Mouse (Mus musculus) adrenal gland (tissue): ENCODE results near the gene Als2cr12.
"Not testable (repeated sequence)": the region's sequence is repeated elsewhere in the genome, so short reads cannot be mapped to it uniquely, and the experiment has no call there.

Experiments used
- intact Hi-C: fragments of 180-260 bp; cut with DNase I; formaldehyde crosslinking; loops from one replicate; pipeline ENCODE4 v1.15.1; 2025

Als2cr12 gene

GRCm38 (mm10) chr1:58719356-58719945, 23.7 kb upstream of the Als2cr12 start:
- intact Hi-C loops, result no loop called here

DNA sequence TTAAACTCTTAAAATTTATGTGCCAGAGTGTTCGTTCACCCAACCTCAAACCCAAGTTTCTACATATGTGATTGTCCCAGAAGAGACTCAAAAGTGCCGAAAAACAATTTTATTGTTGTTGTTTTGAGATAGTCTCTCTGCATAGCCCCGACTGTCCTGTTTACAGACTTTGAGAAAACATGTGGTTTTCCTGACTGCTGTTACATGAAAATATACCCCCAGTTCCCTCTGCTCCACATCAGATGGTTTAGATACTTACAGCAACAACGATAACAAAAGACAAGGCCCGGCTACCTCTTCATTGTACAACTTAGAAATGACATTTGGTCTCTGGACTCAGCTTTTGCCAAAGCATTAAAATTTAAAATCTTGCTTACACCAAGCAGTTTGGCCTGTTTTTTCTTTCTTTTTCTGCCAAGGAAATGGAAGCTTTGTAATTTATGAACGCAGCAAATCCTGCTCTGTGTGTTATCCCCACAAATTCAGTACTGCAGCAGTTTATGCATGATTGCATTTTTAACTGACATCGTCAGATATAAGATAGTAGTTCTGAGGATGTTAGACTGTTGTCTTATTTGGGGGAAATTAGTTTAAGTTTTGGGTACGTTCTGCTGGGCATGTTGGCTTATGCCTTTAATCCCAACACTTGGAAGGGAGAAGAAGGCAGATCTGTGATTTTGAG, 21.9 kb upstream of the Als2cr12 start:
- intact Hi-C loops, result no loop called here

GRCm38 (mm10) chr1:58716883-58717220, 21.1 kb upstream of the Als2cr12 start:
- intact Hi-C loops, result no loop called here

DNA sequence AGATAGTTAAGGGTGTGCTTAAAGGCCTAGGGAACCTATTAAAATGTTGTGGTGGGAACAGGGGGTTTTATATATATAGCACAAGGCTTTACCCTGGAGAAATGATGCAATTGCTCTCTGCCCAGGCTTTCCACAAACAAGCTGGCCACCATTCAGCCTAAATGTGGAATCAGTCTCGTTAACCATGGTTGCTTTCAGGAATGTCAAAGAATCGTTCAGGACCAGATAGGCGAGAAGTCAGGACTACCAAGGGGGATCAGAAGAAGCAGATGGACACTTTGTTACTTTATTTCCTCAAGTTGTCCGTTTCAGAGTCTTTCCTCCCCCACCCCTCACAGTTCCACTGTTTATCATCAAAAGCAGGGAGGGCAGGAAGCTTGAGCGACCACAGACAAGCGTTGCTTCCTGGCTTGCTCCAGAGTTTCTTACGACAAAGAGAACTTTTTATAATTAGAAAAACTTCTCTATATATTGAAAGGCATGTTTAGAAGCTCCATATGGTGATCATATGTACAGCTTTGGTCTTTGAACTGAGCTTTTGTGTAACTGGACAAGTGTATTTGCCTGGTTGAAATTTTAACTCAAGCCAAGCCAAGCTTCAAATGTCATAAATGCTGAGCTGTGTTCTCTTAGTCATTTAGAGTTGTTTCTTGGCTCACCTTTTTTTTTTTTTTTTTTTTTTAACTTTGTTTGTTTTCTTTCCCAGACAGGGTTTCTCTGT, 20.5 kb upstream of the Als2cr12 start:
- intact Hi-C loops, result no loop called here

GRCm38 (mm10) chr1:58715536-58715935, 19.7 kb upstream of the Als2cr12 start:
- intact Hi-C loops, result no loop called here

DNA sequence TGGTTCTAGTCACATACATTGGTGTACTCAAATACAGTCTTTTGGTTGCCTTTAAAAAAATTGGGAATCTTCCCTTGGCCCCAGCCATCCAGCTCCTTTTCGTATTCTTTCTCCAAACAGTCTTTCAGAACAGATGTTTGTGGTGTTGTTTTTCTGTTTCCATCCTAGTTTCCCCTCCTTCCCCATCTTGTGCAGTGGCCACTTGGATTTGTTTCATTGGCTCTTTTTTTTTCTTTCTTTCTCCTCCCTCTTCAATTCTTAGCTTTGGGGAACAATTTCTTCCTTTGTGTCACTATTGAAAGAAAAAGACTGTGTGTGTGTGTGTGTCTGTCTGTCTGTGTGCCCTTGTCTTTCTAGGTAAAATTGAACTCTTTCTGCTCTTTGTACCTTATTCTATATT, 18.6 kb upstream of the Als2cr12 start:
- intact Hi-C loops, result no loop called here

DNA sequence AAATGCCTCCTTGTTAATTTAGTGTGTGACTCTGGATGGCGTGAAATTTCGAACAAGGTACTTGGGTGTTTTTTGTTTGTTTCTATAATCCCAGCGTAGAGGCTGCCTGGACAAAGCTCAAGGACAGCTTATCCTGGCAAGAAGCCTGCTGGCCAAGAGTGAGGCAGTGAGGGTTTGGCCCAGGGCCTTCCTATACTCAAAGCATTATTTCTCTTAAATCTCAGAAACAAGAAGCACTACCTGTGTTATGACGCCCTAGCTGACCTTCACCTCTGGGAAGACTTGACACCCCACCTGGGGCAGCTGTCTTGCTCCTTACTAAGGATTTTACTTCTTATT, 18.1 kb upstream of the Als2cr12 start:
- intact Hi-C loops, result no loop called here

- intact Hi-C loops, result no loop called here
Measured at GRCm38 (mm10) chr1:58713081-58713892, 17.5 kb upstream of the Als2cr12 start.

DNA sequence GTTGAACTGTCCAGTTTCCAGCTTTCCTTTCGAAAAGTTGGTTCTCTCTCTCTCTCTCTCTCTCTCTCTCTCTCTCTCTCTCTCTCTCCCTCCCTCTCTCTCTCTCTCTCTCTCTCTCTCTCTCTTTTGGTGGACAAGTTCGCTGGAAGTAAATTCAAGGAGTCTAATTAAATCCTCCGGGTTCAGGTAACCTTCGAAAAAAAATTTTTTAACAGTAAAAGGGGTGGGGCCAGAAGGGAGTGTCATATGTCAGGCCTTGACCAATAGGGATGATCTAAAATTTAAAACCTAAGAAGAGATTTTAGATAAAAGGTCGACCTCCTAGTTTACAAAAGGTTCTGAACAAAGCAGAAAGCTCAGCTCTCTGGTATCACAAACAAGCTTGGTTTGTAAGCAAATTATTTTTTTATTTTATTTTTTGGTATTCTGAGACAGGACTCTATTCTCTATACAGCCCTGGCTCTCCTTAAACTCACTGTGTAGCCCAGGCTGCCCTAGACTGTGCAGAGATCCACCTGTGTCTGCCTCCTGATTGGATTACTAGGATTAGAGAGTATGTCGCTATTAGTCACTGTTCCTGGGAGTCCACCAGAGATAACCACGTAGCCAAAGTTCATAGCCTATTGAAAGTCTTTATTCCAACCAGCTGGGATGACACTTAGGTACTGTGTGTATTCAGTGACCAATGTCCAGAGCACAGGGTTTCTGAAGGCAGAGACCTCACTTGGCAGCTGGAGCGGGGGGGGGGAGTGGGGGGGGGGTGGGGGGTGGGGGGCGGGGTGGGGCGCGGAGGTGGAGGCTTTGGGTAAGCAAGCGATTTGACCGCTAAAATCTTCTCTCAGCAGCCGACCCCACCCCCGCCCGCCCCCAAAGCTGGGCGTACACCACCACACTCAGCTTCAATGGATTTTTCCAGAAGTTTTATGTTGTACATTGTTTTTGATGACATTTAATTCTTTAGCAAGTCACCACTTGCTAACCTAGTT, 16.6 kb upstream of the Als2cr12 start:
- intact Hi-C loops, result no loop called here

DNA sequence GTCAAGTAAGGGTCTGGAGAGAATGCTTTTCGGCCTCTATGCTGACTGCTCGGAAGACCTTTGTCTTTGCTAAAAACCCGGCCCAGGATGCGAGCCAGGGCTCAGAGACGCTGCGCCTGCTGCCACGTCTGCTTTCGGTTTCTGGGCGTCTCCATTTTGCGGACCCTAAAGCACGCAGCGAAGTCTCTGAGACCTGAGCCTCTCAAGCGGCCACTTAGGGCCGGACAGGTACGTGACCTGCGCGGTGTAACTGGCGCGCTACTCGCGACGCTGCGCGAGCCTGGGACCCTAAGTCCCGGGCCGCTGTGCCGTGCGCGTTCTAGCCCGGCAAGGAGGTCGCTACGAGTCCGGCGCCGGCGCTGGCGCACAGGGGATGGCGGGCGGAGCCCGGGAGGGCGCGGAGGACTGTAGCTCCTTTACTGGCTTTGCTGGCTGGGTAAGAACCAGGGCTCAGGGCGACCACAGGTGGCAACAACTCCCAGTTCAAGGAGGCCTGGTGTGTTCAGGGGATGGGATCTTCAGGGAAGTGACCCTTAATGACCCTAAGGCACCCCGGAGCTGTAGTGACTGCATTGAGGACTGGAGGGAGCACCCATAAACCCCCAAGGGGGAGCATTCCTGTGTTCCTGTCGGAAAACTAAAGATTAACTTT, 15.7 kb upstream of the Als2cr12 start, which contains the start of gene Cflar:
Cflar (plus strand) TSS at position 144 of the 652 bp plus-strand sequence.
- intact Hi-C loops, result no loop called here

DNA sequence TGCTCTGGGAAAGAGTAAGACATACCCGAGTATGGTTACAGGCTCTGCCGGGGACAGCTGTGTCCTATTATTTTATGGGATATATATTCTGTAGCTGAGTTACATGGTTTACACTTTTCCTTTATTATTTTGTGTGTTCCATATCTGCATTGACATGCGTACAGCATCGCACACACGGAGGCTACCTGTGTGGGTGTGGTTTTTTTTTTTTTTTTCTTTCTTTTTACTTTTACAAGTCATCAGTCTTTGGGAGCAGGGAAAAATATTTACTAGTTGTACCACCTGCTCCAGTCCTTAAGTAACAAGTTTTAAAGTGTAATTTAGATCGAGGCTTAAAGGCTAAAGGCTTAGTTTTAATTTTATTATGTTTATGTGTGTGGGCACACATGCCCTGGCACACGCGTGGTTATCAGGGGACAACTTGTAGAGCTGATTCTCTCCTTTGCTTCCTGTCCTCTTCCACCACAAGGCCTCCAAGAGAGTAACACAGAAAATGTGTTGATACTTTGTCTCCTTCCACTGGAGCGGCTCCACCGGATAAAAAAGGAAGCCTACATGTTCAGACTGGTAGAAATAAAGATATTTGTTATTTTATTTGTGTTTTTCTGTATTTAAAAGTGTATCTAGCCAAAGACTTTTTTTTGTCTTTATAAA, 15.0 kb upstream of the Als2cr12 start:
- intact Hi-C loops, result no loop called here

DNA sequence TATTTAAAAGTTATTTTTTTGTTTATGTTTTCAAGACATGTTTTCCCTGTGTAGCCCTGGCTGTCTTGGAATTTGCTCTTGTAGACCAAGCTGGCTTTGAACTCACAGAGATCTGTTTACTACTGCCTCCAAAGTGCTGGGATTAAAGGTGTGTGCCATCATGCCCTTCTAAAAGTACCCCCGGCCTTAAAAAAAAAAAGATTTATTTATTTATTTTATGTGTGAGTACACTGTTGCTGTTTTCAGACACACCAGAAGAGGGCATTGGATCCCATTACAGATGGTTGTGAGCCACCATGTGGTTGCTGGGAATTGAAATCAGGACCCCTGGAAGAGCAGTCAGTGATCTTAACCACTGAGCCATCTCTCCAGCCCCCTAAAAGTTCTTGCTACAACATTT, 14.3 kb upstream of the Als2cr12 start:
- intact Hi-C loops, result not testable (repeated sequence)

DNA sequence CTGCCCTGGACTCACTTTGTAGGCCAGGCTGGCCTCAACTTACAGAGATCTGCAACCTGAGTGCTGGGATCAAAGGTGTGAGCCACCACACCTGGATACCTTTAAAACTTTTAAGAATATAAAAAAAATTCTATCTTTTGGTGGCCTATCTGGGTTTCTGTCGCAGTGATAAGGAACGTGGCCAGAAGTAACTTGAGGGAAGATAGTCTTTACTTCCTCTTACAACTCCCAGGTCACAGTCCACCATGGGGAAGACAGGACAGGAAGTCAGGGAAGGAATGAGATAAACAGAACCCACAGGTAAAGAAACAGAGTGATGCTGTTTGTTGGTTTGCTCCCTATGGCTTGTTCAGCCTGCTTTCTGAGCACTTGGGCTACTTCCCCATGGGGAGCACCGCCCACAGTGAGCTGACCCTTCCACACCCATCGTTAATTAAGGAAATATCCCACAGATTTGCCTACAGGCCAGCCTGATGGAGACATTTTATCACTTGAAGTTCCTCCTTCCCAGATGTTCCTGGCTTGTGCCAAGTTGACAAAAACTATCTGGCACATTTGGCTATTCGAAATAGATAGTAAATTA, 4.9 kb upstream of the Als2cr12 start:
- intact Hi-C loops, result loop anchor here (10.0 kb wide), 1 partner anchor 66 kb away; no protein-coding TSS in a partner anchor

GRCm38 (mm10) chr1:58699988-58700387, 4.2 kb upstream of the Als2cr12 start:
- intact Hi-C loops, result loop anchor here (5.0 to 10.0 kb wide), 2 partner anchors 65 to 197 kb away; no protein-coding TSS in a partner anchor

DNA sequence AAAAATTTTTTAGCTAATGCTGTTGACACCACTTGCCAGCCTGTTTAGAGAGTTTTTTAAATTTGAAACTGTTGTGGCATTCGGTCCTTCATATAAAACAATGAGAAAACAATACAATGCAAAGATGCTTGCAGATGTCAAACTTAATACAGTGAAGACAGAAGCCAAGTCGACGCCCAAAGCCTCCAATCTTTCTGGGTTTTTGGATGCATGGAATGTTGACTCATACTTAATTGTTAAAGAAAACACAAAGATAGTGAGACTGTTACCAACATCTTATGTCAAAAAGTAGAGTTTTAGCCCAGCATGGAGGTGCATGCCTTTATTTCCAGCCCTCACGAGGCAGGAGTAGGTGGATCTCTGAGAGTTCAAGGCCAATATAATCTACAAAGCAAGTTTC, 3.0 kb upstream of the Als2cr12 start:
- intact Hi-C loops, result loop anchor here (5.0 kb wide), 1 partner anchor 199 kb away; no protein-coding TSS in a partner anchor

DNA sequence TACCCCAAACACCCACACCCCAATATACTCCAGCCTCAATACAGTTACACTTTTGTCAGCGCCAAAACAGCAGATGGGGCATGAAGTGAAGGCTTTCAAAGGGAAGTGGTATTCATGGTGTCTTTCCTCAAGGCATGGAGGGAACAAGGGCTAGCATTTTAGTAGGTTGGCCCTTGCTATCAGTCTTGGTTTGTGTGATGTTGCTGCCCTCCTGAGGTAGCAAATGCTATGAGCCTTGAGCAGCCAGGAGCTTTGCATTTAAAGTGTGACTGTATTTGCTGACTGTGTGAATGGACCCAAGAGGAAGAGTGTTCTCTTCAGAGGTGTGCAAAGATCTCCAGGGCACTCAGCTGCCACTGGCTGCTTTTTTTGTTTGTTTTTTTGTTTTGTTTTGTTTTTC, 1.8 kb upstream of the Als2cr12 start:
- intact Hi-C loops, result loop anchor here (5.0 kb wide), 1 partner anchor 200 kb away; no protein-coding TSS in a partner anchor

DNA sequence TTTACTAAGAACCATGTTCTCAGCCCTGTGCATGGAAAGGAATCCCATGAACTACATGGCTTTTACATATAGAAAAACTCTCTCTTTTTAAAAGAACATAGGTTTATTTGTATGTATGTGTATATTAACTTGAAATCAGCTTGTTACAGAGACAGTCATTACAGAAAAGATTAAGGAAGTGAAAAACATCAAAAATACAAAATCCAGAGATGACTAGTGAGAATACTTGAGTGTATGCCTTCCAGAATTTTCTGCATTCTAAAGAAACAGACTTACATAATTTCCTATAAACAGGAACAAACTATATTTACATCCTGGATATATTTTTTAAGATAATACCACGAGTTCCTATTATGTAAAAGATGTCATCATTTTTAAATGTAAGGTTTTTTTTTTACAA, 2.1 kb downstream of the Als2cr12 start:
- intact Hi-C loops, result no loop called here

DNA sequence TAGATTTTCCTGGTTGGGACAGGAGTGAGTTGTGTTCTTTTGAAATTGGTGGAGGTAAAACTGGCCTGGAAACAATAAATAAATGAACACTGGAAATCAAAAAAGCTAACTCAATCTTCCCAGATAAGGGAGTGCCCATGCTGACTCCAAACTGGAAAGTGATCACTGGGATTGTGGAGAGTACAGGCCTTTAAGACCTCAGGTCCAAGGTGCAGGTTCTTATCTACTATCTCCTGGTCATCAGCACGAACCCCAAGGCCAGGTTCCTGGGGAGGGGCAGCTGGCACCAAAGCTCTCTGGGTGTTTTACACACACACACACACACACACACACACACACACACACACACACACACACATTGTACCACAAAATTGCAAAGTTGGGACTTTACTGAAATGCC, 4.1 kb downstream of the Als2cr12 start:
- intact Hi-C loops, result not testable (repeated sequence)
